Mouse (Mus musculus): ENCODE data around the gene Sft2d2.

The Sft2d2 gene

GRCm38 (mm10) chr1:165190571-165191273, 3.5 kb downstream of the Sft2d2 start:
- peak; percentile 42 for DNase-seq

GRCm38 (mm10) chr1:165190068-165190467, 4.2 kb downstream of the Sft2d2 start:
- DNase-seq: no peak

- DNase-seq: no peak
These were observed 5.2 kb downstream of the Sft2d2 start for GRCm38 (mm10) chr1:165188806-165189580.

GRCm38 (mm10) chr1:165187357-165187756, 6.9 kb downstream of the Sft2d2 start:
- DNase-seq: no peak

- DNase-seq: no peak
These were observed 7.7 kb downstream of the Sft2d2 start for GRCm38 (mm10) chr1:165186491-165186890.

GRCm38 (mm10) chr1:165185116-165185515, 9.1 kb downstream of the Sft2d2 start:
- DNase-seq: peak; percentile 20

GRCm38 (mm10) chr1:165184178-165184577, 10.1 kb downstream of the Sft2d2 start:
- DNase-seq: no peak

- no peak for DNase-seq
These were observed 10.8 kb downstream of the Sft2d2 start for GRCm38 (mm10) chr1:165183400-165183799.

GRCm38 (mm10) chr1:165179321-165179720, 14.9 kb downstream of the Sft2d2 start:
- no peak for DNase-seq

GRCm38 (mm10) chr1:165178075-165178474, 16.2 kb downstream of the Sft2d2 start:
- DNase-seq: no peak

GRCm38 (mm10) chr1:165174059-165174616, 20.1 kb downstream of the Sft2d2 start:
- no peak for DNase-seq

- no peak for DNase-seq
These were observed 23.0 kb downstream of the Sft2d2 start for GRCm38 (mm10) chr1:165171277-165171676.

- no peak for DNase-seq
These were observed 24.1 kb downstream of the Sft2d2 start for GRCm38 (mm10) chr1:165170157-165170556.

GRCm38 (mm10) chr1:165169462-165169861, 24.8 kb downstream of the Sft2d2 start:
- no peak for DNase-seq

GRCm38 (mm10) chr1:165164920-165165319, 29.3 kb downstream of the Sft2d2 start:
- no peak for DNase-seq

- no peak for DNase-seq
These were observed 33.4 kb downstream of the Sft2d2 start, which contains the start of gene Tbx19 for GRCm38 (mm10) chr1:165160723-165161405. TSS of gene Tbx19 (minus strand) at chr1:165160773.

- DNase-seq: no peak
These were observed 35.4 kb downstream of the Sft2d2 start for GRCm38 (mm10) chr1:165158841-165159240.

- no peak for DNase-seq
These were observed 40.1 kb downstream of the Sft2d2 start for GRCm38 (mm10) chr1:165154162-165154561.

GRCm38 (mm10) chr1:165151216-165151615, 43.0 kb downstream of the Sft2d2 start:
- DNase-seq: no peak

- no peak for DNase-seq
These were observed 51.8 kb downstream of the Sft2d2 start for GRCm38 (mm10) chr1:165142343-165142916.

GRCm38 (mm10) chr1:165140227-165140626, 54.0 kb downstream of the Sft2d2 start:
- no peak for DNase-seq

GRCm38 (mm10) chr1:165133858-165134257, 60.4 kb downstream of the Sft2d2 start:
- DNase-seq: no peak

- DNase-seq: no peak
These were observed 61.0 kb downstream of the Sft2d2 start for GRCm38 (mm10) chr1:165133279-165133678.
